Mouse (Mus musculus): ENCODE results near the gene Acaa1a. TPM values are rescaled to one million over a fixed set of nuclear protein-coding genes. Genes with fewer than 3 reads are reported as not detected.
A peak's percentile ranks its signal among the peaks of the same experiment; 100 is the strongest.
"Not testable (repeated sequence)": the region's sequence is repeated elsewhere in the genome, so short reads cannot be mapped to it uniquely, and the experiment has no call there.

Acaa1a gene
- total RNA-seq, 4 experiments from 2014 or later, result 60.2 to 76.5 (median 66.7) TPM

DNA sequence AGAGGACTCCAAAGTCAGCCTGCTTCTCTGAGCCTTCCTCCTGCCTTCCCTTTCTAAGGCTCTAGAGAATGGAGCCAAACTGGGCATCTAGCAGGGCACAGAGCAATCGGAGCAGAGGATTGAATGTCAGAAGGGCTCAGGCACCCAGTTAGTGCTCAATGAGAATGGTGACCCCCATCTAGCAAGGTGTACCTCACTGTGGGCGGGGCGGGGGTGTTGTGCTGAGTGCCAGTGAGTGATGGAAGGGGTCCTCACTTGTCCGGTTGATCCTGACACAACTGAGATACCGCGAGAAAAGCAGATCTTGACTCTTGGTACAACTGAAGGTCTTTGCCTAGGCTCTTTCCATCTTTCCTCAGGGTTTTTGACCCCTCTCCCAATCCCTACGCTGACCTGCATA, 370 bp upstream of the Acaa1a start:
- DNase-seq (ENCODE audit: low spot score in 2 of 2), result no peak

- DNase-seq (ENCODE audit: low spot score in 2 of 2), result no peak
These were observed 720 bp downstream of the Acaa1a start for GRCm38 (mm10) chr9:119340212-119340580.

DNA sequence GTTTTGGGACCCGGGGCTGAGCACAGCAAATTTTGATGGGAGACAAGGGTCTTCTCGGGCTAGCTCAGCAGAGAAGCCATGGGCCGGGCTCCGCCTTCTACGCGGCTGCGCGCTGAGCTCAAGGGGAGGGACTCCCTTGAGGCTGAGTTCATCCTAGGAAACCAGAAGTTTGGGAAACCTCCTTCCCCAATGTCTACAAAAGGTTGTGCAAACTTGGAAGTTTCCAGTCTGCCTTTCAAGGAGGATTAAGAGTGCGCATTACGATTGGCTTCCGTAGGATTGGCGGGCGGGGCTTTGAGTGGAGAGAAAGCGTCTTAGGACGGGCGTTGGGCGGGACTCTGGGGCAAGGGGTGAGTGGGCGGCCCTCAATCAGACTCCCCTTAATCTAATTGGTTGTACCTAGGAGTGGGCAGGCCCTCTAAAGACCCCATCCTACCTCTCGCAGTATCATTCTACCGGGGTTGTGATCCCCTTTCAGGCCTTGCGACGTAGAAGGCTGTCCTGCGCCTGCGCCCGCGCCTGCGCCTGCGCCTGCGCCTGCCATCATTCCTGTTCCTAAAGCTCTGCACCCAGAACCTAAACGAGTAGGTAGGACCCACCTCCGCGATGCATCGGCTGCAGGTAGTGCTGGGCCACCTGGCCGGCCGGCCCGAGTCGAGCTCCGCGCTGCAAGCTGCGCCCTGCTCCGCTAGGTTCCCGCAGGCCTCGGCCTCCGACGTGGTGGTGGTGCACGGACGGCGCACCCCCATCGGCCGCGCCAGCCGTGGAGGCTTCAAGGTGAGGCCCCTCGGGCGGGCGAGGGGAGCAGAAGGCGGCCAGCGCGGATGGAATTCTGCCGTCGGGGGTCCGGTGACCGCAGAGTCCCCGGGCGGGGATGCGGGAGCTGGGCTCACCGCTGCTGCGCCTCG, 1.7 kb downstream of the Acaa1a start, which contains the start of gene Myd88:
Gene Myd88 (minus strand): TSS at position 503 of the 908 bp plus-strand sequence.
- peak; percentile 86 to 99 for DNase-seq (ENCODE audit: low spot score in 2 of 2)

DNA sequence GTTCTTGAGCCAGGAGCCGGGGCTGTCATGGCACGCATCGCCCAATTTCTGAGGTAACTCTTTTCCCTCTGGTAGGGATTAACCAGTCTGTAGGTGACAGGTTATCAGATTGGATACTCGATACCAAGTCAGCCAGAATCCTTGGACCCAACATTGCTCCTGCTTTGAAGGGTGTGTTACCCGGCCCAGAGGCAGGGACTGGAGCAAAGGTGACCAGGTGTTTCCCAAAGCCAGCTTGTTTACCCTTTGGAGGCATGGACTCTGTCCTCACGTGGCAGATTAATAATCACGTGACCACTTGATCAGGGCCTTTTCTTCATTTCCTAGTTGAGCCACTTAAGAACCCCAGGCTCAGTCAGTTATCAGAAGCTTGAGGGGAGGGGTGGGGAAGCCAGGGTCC, 3.3 kb downstream of the Acaa1a start:
- no peak for DNase-seq (ENCODE audit: low spot score in 2 of 2)

- DNase-seq (ENCODE audit: low spot score in 2 of 2), result no peak
These were observed 6.9 kb downstream of the Acaa1a start for GRCm38 (mm10) chr9:119346376-119346775.

DNA sequence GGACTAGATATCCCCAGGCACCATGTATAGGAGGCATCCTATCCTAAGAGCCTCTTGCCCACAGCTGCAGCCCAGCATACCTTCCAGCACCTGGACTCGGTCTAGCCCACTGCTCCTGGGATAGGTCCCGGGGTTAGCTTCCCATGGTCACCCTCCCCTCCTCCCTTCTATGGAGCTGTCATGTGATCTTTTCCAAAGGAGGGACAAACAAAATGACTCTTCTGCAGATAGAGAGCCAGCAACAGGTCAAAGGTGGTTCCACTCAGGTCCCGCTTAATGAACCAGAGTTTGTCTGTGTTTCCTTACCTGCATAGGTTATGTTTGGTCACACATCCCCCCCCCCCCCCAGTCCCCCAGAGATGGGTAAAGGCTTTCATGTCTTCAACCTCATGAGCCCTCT, 11.1 kb downstream of the Acaa1a start:
- DNase-seq (ENCODE audit: low spot score in 2 of 2), result no peak

- no peak for DNase-seq (ENCODE audit: low spot score in 2 of 2)
These were observed 11.7 kb downstream of the Acaa1a start for GRCm38 (mm10) chr9:119350947-119351705.

- DNase-seq (ENCODE audit: low spot score in 2 of 2), result peak; percentile 42 to 51
These were observed 12.6 kb downstream of the Acaa1a start for GRCm38 (mm10) chr9:119352060-119352459.

GRCm38 (mm10) chr9:119353926-119354325, 14.4 kb downstream of the Acaa1a start:
- no peak for DNase-seq (ENCODE audit: low spot score in 2 of 2)

DNA sequence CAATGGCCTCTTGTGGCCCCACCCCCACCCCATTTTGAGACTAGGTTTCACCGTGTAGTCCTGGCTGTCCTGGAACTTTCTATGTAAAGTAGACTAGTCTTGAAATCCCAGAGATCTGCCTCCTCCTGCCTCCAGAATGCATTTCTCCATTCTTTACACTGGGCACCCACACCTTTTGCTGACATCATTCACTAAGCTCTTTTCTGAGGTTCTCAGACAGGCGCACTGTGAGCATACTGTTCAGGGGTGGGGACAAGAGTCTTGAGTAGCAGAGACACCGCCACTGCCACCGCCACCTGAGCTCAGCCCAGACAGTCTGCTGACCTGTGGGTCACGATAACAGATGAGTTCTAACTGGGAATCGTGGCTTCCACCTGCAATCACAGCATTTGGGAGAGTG, 16.5 kb downstream of the Acaa1a start:
- no peak for DNase-seq (ENCODE audit: low spot score in 2 of 2)

DNA sequence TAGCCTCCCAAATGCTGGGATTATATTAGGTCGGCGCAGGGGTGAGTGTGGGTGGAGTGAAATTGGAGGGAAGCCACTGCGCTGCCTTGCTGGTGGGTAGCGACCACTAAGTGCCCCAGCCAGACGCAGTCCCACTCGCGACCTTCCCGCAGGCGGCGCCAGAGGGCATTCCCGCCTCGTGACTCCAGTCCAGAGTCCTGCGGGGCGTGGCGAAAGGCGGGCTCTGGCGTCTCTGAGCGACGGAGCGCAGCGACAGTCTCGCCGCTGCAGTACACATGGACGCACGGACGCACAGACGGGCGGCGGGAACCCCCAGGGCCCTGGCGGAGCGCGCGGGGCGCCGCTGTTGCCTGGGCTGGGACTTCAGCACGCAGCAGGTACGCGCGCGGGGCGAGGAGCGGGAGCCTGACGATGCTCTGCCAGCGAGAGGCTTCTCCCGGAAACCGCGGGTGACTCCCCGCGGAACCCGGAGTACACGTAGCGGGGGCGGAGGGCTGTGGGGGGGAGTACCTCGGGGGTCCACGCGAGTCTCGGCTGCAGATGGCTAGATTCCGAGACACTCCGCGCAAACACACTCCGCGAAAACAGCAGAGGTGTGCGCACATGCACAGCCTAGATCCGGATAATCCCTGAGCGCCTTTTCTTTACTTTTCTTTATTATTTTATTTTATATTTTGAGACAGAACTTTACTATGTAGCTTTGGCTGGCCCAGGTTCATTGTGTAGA, 18.0 kb downstream of the Acaa1a start, which contains the start of gene Xylb:
Gene Xylb (plus strand): TSS at position 51 of the 727 bp plus-strand sequence.
- DNase-seq (ENCODE audit: low spot score in 2 of 2), result peak; percentile 80 to 81

DNA sequence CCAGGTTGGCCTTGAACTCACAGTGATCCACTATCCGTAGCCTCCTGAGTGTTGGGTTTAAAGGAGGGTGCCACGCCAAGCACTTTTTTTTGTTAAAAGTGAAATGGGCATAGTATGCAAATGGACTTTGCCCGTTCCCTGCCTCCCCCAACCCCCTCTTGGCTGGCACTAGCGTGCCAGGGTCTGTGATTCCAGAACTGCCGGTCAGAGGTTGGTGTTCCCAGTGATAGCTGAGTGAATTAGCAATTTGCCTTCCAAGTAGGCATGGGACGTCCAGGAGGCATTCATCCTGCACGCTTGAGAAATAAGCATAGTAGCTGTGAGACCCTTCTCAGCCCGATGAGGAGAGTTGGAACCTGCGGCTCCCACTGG, 18.6 kb downstream of the Acaa1a start:
- no peak for DNase-seq (ENCODE audit: low spot score in 2 of 2)

- DNase-seq (ENCODE audit: low spot score in 2 of 2), result no peak
These were observed 21.9 kb downstream of the Acaa1a start for GRCm38 (mm10) chr9:119361416-119361815.

- no peak for DNase-seq (ENCODE audit: low spot score in 2 of 2)
These were observed 23.8 kb downstream of the Acaa1a start for GRCm38 (mm10) chr9:119363229-119363628.

- DNase-seq (ENCODE audit: low spot score in 2 of 2), result no peak
These were observed 25.8 kb downstream of the Acaa1a start, which contains the start of gene Slc22a14 for GRCm38 (mm10) chr9:119365284-119365683. TSS of gene Slc22a14 (minus strand) at chr9:119365553.

DNA sequence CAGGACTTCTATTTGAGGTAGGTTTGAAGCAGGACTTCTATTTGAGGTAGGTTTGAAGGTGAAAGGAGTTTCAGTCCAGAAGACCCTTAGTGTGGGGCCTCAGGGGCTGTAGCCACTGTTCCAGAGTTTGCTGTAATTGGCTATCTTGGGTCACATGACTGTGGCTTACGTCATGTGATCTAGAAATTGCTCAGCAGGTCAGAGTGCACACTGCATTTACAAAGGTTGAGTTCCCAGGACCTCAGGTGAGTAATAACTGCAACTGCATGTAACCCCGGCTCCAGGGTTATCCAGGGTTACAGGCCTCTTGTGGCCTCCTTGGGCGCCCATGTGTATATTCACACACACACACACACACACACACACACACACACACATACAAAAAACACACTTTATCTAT, 28.9 kb downstream of the Acaa1a start:
- DNase-seq (ENCODE audit: low spot score in 2 of 2), result no peak

DNA sequence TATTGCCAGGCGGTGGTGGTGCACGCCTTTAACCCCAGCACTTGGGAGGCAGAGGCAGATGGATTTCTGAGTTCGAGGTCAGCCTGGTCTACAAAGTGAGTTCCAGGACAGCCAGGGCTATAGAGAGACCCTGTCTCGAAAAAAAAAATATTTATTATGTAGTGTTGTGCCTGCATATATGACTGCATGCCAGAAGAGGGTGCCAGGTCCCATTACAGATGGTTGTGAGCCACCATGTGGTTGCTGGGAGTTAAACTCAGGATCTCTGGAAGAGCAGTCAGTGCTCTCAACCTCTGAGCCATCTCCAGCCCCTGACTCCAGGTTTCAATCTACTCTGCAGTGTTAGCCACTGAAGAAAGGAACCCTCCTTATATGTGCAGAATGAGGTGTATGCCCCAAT, 31.3 kb downstream of the Acaa1a start:
- not testable (repeated sequence) for DNase-seq (ENCODE audit: low spot score in 2 of 2)

DNA sequence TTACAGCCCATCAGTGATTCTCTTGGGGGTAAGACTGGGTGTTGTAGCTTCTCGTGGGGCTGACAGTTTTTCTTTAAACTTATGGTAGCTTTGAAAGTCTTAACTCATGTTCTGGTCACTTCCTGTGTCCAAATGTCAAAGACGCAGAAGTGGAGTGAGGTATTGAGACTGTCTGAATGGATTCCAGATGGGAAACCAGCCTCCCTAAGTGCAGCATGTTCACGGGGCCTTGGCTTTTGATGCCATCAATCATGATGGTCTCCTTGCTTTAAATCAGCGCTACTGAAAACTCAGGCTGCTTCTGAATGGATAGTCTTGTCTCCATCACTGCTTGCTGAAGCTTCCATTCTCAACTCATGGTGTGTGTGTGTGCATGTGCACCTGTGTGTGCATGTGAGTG, 31.8 kb downstream of the Acaa1a start:
- DNase-seq (ENCODE audit: low spot score in 2 of 2), result no peak

DNA sequence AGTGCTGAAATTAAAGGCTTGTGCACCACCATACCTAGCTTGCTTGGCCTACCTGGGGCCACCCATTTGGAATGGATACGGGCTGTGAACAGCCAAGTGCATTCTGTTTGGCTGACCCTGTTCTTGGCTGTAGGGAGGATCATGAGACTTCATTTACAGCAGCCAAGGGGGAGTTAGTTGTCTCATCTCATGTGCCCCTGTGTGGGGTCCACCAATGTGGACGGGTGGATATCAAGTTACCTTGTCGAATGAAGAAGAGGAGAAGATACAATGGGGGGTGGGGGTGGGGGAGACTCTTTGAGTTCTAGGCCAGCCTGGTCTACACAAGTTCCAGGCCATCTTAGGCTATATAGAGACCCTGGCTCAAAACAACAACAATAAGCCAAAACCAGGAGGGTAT, 35.5 kb downstream of the Acaa1a start:
- DNase-seq (ENCODE audit: low spot score in 2 of 2), result no peak

DNA sequence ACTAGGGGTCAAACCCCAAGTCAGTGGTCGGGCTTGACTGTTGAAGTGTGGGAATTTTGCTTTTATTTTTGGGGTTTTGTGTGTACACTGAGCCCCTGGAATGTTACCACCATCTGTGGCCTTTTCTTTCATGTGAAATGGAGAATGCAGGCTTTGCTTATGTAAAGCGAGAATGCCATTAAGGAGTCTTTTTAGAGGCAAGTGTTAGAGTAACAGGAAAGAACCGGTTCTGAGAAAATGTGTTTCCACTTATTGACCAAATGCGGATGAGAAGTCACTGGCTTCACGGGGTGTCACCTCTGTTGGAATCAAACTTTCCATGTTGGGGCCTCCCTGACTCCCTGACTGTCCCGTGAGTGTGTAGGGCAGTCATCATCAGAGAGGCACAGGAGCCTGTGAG, 36.1 kb downstream of the Acaa1a start:
- no peak for DNase-seq (ENCODE audit: low spot score in 2 of 2)

GRCm38 (mm10) chr9:119378231-119378630, 38.8 kb downstream of the Acaa1a start:
- DNase-seq (ENCODE audit: low spot score in 2 of 2), result no peak

GRCm38 (mm10) chr9:119382603-119383002, 43.1 kb downstream of the Acaa1a start:
- no peak for DNase-seq (ENCODE audit: low spot score in 2 of 2)

All from left cerebral cortex, adult 8-10 months (tissue).